Mouse (Mus musculus) liver, adult 2 months (tissue): ENCODE results near the gene Ahdc1.

Experiments
- CTCF ChIP-seq: fragments of 200-500 bp; IDR thresholded peaks from 2 replicates; pipeline ENCODE4 v1.5.1; 2011; ENCODE audit warnings: low read depth, low read length, control low read depth
- POLR2A ChIP-seq: fragments of 200-500 bp; IDR thresholded peaks from 2 replicates; pipeline ENCODE4 v1.6.1; 2011; ENCODE audit warnings: low read length, control low read depth; ENCODE audit not compliant: insufficient read depth; ENCODE audit errors: extremely low read depth

DNA sequence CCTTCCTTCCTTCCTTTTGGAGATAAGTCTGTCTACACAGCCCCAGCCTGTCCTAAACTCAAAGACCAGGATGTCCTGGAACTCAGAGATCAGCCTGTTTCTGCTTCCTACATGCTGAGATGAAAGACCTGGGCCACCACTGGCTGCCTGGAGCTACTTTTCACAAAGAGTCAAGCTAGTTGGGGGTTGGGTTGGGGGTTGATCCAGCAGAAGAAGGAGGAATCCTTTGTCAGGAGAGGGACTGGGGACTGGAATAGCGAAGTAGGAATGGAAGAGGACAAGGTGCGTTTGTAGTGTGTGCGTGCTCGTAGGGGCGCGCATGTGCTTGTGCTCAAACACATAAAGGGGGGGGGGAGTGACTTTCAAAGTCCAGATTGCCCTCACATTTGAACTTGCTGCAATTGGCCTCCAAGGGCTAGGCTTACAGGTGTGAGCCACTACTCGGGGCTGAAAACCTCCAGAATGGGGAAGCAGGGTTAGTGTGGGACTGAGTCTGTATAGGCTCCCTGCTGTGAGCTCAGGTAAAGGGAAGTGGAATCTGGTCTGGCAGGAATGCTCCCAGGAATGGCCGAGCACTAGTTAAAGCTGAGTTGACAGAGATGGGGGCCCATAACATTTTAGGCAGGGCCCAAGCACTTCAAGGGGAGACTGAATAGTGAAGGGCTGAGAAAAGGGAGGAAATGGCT lies 21.5 kb downstream of the Ahdc1 start:
- no peak for TF ChIP-seq POLR2A
- TF ChIP-seq CTCF: no peak
